Mouse (Mus musculus) brown adipose tissue, adult 24 weeks (tissue): ENCODE results near the gene Txnl4b. TPM values are rescaled to one million over a fixed set of nuclear protein-coding genes. Genes with fewer than 3 reads are reported as not detected.
A peak's percentile ranks its signal among the peaks of the same experiment; 100 is the strongest.

Experiments used
- H3K27ac ChIP-seq: fragments of 200-500 bp; replicated peaks from 2 replicates; pipeline ENCODE4 v1.5.1; 2012; ENCODE audit warnings: low read depth, mild to moderate bottlenecking, low read length
- H3K4me1 ChIP-seq: fragments of 200-500 bp; 2 replicates; pipeline ENCODE4 v1.6.1; 2012; ENCODE audit warnings: low read length, mixed read lengths; ENCODE audit not compliant: control insufficient read depth, insufficient read depth, insufficient read length
- H3K4me3 ChIP-seq: fragments of 200-500 bp; 2 replicates; pipeline ENCODE4 v1.5.1; 2012; ENCODE audit warnings: low read depth, mild to moderate bottlenecking, low read length, moderate library complexity; ENCODE audit not compliant: insufficient read depth
- polyA plus RNA-seq: library from polyadenylated mRNA; stranded (reverse); fragments of >200 nt; gene quantifications from 2 replicates; pipeline ENCODE4 v1.2.4, GENCODE M21; 2012; ENCODE audit not compliant: missing spikeins, insufficient read depth, insufficient read length

The Txnl4b gene
- polyA plus RNA-seq, 1 experiment = 29.4 TPM

DNA sequence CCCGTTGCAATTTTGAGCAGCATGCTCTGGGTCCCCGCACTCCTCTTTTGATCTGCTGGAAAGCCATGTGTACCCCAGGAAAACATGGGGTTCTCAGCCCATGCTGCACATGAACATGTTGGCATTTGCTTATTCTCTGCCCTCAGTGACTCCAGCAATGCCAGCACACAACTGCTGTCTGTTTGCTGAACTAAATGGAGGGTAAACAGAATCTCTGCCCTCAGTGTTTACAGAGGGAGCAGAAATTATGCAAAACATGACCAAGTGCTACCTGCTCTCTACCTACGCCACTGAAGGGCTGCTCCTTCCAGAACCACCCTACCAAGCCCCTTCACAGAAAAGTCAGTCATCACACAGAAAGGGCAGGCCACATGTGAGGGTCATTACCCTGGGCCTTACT is 19.1 kb downstream of the Txnl4b start:
- Histone ChIP-seq H3K4me3 (no peak overlapping the region), H3K27ac (peak overlapping the region; percentile 94), H3K4me1 (peaks cover 3% of the 10 kb centered on the region)

DNA sequence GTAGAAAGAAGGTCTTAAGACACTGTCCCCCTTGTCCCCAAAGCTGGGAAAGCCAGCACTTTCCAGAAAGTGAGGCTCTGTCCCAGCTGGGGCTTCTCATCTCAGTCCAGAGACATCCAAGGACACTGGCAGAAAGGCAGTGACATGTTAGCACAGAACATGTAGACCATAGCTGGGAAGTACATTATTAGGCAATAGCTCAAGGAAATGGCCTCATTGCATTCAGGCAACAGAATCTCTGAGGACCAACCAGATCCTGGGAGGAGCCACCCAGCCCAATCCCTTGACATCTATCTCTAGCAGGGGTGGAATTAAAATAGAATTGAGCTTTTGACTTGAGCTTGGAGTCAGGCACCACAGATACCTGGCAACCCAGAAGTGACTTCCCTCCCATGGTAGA is 20.0 kb downstream of the Txnl4b start:
- Histone ChIP-seq H3K27ac (peak overlapping the region; percentile 94), H3K4me1 (peaks cover 3% of the 10 kb centered on the region), H3K4me3 (no peak overlapping the region)

DNA sequence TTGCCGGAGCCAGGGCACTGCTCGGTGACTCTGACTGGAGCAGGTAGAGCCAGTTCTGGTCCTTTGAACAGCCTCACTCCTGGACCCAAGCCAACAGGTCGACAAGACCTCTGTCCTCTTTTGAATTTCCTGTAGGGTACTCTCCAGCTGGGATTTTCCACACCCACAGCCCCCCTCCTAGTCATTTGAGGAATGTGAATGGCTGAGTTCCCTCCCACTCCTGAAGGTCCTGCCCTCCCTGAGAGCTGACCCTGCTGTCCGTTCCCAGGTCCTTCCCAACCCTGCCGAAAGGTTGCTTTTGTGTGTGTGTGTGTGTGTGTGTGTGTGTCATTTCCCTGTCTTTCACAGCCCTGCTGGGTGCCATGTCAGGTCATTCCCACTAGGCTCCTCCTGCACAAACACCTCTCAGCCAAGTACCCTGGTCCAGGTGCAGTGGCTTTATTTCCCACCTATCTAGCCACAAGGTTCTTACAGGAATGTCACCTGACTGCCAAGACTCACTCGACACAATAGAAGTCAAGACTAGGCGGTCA is 21.3 kb downstream of the Txnl4b start:
- Histone ChIP-seq H3K27ac (no peak overlapping the region), H3K4me1 (peaks cover 3% of the 10 kb centered on the region), H3K4me3 (no peak overlapping the region)

DNA sequence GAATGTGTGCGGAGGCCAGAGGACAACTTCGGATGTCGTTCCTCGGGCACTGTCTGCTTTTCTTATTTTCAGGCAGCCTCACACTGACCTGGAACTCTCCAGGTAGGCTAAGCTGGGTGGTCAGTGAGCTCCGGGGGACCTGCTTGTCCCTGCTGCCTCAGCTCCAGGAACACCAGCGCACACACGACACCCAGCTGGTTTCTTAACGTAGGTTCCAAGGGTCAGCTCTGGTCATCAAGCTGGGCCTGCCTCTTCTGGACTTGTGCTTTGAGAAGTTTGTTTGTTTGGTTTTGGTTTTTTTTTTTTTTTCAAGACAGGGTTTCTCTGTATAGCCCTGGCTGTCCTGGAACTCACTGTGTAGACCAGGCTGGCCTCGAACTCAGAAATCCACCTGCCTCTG is 25.2 kb downstream of the Txnl4b start:
- Histone ChIP-seq H3K27ac (no peak overlapping the region), H3K4me1 (no peaks in the 10 kb centered on the region; the same call in 1 of the 2 replicates), H3K4me3 (no peak overlapping the region)

DNA sequence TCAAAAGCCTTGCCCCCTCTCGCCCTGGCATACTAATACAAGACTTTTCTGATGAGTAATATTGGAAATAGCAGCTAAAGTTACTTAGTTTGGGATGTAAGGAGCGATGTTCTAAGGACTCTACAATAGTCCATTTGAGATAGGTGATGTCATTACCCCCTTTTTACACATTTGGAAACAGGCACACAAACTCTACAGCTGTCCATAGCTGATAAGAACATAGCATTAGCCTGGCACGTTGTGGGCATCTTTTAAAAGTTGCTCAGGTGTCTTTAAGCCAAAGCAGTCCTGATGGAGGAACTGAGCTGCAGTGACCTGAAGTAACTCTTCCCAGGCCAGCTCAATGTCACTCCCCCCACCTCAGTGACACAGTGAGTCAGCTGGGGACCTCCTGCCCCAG is 25.7 kb downstream of the Txnl4b start:
- no peaks in the 10 kb centered on the region for H3K4me1 ChIP-seq

DNA sequence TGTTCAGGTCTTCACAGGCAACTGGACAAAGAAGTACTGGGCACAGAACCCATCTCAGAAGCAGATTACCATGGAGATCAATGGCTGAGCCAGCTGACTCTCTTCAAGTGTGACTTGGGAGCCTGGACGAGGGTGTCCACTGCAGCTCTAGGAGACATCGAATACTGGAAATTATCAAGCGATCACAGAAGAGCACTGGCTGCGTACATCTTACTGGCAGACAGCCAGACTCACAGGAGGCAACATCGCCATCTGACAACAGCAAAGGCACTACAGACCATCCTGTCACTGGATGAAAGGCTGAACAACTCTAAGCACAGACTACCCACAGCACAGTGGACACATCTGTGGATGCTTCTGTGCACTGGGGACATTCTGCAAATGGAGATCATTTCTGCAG is 26.5 kb downstream of the Txnl4b start:
- H3K4me1 ChIP-seq = no peaks in the 10 kb centered on the region
- no peak overlapping the region for H3K27ac ChIP-seq
- H3K4me3 ChIP-seq = no peak overlapping the region

More for the DNA sequence above, 25.7 kb downstream of the Txnl4b start:
- no peak overlapping the region for H3K27ac ChIP-seq
- H3K4me3 ChIP-seq = no peak overlapping the region

DNA sequence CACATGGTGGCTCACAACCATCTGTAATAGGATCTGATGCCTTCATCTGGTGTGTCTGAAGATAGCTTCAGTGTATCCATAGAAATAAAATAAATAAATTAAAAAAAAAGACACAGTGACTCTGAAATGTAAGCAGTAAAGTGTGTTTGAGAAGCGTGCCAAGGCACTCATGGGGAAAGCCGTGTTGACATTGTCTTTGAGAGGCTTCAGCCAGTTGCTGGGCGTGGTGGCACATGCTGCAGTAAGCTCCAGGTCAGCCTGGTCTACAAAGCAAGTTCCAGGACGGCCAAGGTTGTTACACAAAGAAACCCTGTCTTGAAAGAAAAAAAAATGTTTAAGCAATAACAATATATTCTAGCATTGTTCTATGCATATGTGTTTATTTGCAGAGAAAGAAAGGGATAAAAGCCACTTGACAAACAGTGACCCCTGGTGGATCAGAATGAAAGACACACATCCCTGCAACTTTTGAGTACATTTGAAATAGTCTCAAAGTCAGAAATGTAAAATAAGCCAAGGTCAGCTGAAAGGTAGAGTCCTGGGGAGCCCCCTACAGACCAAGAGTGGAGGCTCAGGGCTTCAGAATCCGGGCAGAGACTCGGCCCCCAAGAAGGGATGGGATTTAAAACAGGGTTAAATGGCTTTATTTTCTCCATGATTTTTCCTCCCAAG is 27.6 kb downstream of the Txnl4b start:
- no peak overlapping the region for H3K4me3 ChIP-seq
- H3K4me1 ChIP-seq = no peaks in the 10 kb centered on the region

DNA sequence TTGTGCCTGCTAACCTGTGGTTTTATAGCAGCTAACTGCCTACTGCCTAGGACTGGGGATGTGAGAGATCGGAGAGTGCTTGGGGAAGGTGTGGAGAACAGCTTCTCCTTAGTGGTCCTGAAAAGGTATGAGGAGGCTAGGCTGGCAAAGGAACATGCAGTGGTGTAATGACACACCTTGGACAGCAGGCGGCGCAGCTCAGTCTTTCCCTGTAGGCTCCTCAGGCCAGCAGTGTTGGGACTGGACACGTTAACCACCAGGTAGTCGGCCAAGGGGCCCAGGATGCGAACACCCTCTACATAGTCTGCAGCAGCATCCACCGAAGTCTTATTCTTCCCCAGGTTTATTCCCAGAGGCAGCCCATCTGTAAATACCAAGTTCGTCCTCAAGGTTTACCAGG is 30.2 kb downstream of the Txnl4b start:
- Histone ChIP-seq H3K4me3 (no peak overlapping the region), H3K27ac (no peak overlapping the region), H3K4me1 (no peaks in the 10 kb centered on the region)

More for the DNA sequence above, 27.6 kb downstream of the Txnl4b start:
- H3K27ac ChIP-seq = no peak overlapping the region

DNA sequence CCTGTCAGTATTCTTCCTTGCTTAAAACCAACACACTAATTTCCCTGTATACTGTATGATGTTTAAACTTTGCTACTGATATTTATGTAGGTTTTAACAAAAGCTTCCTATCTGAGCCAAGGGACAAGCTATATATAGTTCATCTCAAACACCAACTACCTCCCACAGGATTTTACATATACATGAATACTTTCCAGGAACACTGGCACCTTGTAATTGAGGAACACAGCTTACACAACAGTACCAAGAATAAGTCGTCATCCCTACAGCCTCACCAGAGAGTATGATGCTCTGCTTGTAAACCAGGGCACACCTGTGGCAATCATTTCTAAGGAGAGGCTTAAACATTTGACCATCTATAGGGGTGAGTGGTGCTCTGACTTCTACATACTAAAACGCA is 41.0 kb downstream of the Txnl4b start:
- Histone ChIP-seq H3K4me3 (no peak overlapping the region), H3K27ac (no peak overlapping the region), H3K4me1 (peaks cover 6% of the 10 kb centered on the region; the same call in 1 of the 2 replicates)

DNA sequence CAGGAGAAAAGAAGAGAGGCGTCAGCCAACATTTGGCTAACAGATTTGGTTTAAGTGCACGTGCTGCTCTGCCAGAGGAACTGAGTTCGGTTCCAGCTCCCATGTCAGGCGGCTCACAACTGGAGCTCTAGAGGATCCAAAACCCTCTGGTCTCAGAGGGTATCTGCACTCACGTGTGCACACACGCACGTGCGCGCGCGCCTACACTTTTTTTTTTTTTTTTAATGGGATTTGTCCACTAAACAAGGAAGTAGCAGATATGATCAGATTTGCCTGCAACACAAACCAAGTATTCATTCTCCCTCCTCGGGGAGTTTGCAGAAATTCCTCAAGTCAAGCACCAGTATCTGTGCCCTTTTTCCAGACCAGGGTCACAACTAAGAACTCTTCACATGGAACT is 42.0 kb downstream of the Txnl4b start:
- H3K4me3 ChIP-seq = peak overlapping the region; percentile 73
- H3K4me1 ChIP-seq = peaks cover 6% of the 10 kb centered on the region; the same call in 1 of the 2 replicates
- no peak overlapping the region for H3K27ac ChIP-seq

DNA sequence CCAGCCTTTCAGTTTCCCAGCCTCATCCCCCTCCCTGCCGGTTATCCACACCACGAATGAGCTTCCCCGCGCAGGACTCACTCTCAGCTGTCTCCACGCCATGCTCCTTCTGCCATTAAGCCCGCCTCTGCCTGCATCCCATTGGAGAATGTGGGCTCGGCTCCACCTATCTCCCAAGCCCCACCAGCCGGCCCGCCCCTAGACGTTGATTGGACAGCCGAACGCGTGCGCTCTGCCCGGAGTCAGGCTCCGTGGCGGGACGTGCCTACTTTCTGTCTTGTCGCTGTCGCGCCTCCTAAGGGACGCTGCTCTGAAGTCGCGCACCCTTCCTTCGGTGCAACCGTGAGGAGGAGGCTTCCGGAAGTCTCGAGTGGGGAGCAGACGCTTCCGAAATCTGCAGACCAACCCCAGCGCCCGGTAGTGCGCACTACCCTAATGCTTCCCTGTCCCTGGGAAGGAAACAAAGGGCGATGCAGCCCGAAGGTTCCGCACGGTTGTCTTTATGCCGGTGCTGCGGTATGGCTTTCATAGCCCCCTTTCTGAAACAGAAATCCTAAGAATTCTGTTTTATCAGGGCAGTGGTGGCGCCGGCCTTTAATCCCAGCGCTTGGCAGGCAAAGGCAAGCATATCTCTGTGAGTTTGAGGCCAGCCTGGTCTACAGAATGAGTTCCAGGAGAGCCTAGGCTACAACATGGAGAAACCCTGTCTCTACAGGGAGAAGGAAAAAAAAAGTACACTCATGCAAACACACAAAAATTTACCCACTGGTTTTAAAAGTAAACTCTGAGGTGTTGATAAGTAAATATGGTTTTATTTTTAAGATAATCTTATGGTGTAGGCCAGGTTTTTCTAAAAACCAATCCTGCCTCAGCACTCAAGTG is 42.8 kb downstream of the Txnl4b start, which contains the start of gene Dhodh:
TSS of gene Dhodh (minus strand) at position 403 of the 882 bp plus-strand sequence.
- Histone ChIP-seq H3K4me3 (peak within 1 kb of the TSS; percentile 73), H3K27ac (peak within 1 kb of the TSS; percentile 85), H3K4me1 (peaks cover 6% of the 10 kb centered on the region; the same call in 1 of the 2 replicates)

DNA sequence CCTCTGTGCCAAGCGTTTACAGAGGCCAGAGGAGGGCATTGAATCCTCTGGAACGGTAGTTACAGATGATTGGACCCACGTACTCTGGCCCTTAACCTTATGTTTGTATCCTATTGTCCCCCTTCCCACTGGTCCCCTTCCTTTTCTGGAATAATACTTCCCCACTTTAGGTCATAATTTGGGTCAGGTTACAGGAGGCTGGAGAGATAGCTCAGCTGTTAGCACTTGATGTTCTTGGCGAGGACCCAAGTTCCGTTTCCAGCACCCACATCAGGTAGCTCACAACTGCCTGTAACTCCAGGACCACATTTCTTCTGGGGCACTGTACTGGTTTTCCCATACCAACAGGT is 43.4 kb downstream of the Txnl4b start:
- Histone ChIP-seq H3K27ac (peak overlapping the region; percentile 44), H3K4me1 (peaks cover 6% of the 10 kb centered on the region; the same call in 1 of the 2 replicates), H3K4me3 (peak overlapping the region; percentile 73)

DNA sequence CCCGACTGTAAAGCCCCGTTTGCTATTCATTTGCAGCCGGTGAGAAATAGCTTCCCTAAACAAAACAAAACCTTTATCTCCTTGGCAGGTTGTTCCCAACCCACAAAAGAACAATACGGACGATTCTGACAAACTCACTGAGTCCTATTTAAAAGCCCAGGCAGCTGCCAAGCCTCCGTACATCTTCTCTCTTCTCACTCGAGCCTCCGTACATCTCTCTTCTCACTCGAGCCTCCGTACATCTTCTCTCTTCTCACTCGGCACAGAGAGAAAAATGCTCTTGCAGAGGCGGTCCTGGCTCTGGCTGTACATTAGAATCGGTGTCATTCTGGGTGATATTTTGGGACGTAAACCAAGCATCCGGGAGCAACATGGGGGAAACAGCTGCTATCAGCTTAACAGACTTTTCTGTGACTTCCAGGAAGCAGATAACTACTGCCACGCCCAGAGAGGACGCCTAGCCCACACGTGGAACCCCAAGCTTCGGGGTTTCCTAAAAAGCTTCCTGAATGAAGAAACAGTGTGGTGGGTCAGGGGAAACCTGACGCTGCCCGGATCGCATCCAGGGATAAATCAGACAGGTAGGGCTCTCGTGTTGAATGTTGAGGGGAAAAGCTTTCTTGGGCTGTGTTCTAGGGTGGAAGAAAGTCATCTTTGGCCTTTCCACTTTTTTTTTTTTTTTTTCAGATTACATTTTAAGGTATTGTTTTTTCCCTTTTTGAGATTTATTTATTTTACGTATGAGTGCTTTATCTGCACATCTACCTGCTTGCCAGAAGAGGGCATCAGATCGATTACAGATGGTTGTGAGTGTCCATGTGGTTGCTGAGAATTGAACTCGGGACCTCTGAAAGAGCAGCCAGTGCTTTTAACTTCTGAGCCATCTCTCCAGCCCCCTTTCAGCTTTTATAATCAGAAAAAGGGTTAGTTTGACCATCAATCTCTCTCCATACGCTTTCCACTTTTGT is 48.8 kb downstream of the Txnl4b start, which contains the start of gene Pkd1l3:
TSS of gene Pkd1l3 (plus strand) at position 275 of the 968 bp plus-strand sequence.
- Histone ChIP-seq H3K27ac (no peak within 1 kb of the TSS), H3K4me1 (no peaks in the 10 kb centered on the region), H3K4me3 (peak within 1 kb of the TSS; percentile 39)

DNA sequence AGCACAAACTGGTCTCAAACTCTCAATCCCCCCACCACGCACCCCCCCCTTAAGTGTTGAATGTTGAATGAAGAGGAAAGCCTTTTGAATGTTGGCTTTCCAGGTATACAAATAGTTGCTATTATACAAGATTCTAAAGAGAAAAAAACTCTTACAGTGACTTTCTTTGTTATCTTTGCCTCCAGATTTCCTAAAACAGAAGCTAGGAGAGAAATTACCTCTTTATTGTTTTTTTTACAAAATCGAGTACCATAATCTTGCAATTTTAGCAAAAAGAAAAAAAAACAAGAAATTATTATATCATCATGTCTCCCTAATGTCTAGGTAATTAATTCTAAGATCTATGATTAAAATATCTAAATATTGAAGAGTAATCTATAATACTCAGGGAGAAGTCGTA is 49.9 kb downstream of the Txnl4b start:
- Histone ChIP-seq H3K27ac (no peak overlapping the region), H3K4me1 (no peaks in the 10 kb centered on the region), H3K4me3 (no peak overlapping the region)
